Mouse (Mus musculus) left cerebral cortex, adult 11 months (tissue): ENCODE results near the gene Vmn1r227.

Experiments
- DNase-seq: peaks from one replicate; pipeline ENCODE4 v3.0.0; 2022; ENCODE audit warnings: low spot score

Gene Vmn1r227

DNA sequence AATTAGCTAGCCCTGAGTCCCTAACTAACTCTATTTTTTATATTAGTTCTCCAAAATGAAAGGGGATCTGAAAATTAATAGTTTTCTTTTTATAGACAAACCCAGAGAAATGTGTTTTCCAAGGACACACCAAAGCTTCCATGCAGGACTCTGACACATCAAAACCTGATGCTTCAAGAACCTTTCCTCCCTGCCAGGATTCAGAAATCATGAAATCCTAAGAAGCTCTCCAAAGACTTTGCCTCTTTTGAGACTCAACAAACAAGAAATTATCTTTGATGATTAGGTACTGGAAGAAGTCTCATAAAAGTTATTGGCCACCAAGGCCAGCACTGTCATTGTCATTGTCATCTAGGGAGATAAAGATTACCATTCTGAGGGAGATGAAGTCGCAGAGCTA, at the start of gene Vmn1r227:
Gene Vmn1r227, plus strand, starts transcription at position 301 of the 400 bp plus-strand sequence.
- DNase-seq, result no peak

DNA sequence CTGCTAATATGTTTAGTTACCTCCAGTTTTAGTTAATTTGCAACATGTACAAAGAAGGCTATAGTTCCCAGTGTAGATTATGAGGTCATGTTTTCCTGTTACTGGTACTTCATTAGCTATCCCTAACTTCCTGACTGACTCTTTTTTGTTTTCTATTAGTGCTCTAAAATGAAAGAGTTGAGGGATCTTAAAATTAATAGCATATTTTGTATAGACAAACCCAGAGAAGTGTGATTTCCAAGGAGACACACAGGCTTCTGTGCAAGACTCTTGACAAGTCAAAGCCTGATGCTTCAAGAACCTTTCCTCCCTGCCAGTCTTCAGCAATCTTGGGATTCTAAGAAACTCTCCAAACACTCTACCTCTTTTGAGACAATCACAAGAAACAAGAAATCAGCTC, 47.1 kb upstream of the Vmn1r227 start, which contains the start of gene Vmn1r226:
Gene Vmn1r226, plus strand, starts transcription at position 301 of the 400 bp plus-strand sequence.
- DNase-seq, result no peak

DNA sequence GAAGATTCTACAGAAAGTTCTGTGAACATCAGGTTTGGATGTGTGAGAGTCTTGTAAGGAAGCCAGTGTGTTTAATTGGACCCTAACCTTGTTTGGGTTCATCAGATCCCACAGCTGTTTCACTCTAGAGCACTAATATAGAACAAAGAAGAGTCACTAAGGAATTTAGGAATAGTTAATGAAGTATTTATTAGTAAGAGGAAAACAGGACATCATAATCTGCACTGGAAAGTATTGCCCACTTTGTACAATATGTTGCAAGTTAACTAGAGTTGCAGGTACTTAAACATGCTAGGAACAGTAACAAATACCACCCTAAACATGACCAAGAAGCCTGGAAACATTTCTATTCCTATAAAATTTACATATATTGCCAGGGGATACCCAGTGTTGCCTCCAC, 56.4 kb downstream of the Vmn1r227 start, which contains the start of gene Vmn1r228:
Gene Vmn1r228, minus strand, starts transcription at position 101 of the 400 bp plus-strand sequence.
- DNase-seq, result no peak
